Mouse (Mus musculus) urinary bladder, postnatal 36 days (tissue): Measurements from ENCODE around the gene Stag1.

Experiments
- DNase-seq, 2 experiments: peaks; one replicate each; pipeline ENCODE4 v3.0.0; 2022; ENCODE audit warnings: low spot score in 2 of 2, mixed read lengths in 1 of 2

The Stag1 gene

GRCm38 (mm10) chr9:100605522-100605921, 7.9 kb downstream of the Stag1 start:
- no peak for DNase-seq

- no peak for DNase-seq
These were observed 8.5 kb downstream of the Stag1 start for GRCm38 (mm10) chr9:100605985-100606554.

- DNase-seq = no peak
These were observed 16.0 kb downstream of the Stag1 start for GRCm38 (mm10) chr9:100613501-100614071.

GRCm38 (mm10) chr9:100616947-100617346, 19.3 kb downstream of the Stag1 start:
- DNase-seq = peak in 1 of 2 experiments; percentile 6

- no peak for DNase-seq
These were observed 28.7 kb downstream of the Stag1 start for GRCm38 (mm10) chr9:100626258-100626657.

- no peak for DNase-seq
These were observed 43.2 kb downstream of the Stag1 start for GRCm38 (mm10) chr9:100640754-100641153.

GRCm38 (mm10) chr9:100641391-100642085, 43.9 kb downstream of the Stag1 start:
- DNase-seq = no peak

- DNase-seq = peak; percentile 7 to 18
These were observed 44.7 kb downstream of the Stag1 start for GRCm38 (mm10) chr9:100642186-100642839.

GRCm38 (mm10) chr9:100642840-100643697, 45.5 kb downstream of the Stag1 start:
- peak; percentile 99 for DNase-seq

GRCm38 (mm10) chr9:100644071-100644771, 46.6 kb downstream of the Stag1 start:
- peak; percentile 49 to 61 for DNase-seq

GRCm38 (mm10) chr9:100645026-100645940, 47.7 kb downstream of the Stag1 start:
- DNase-seq = no peak

- no peak for DNase-seq
These were observed 48.7 kb downstream of the Stag1 start for GRCm38 (mm10) chr9:100646276-100646675.

GRCm38 (mm10) chr9:100647774-100648323, 50.3 kb downstream of the Stag1 start:
- no peak for DNase-seq

GRCm38 (mm10) chr9:100654104-100654503, 56.5 kb downstream of the Stag1 start:
- no peak for DNase-seq

- DNase-seq = no peak
These were observed 58.5 kb downstream of the Stag1 start for GRCm38 (mm10) chr9:100656058-100656457.

- DNase-seq = no peak
These were observed 63.0 kb downstream of the Stag1 start for GRCm38 (mm10) chr9:100660587-100660986.

- no peak for DNase-seq
These were observed 66.0 kb downstream of the Stag1 start for GRCm38 (mm10) chr9:100663473-100664134.

GRCm38 (mm10) chr9:100670151-100670550, 72.6 kb downstream of the Stag1 start:
- no peak for DNase-seq

GRCm38 (mm10) chr9:100679036-100679435, 81.4 kb downstream of the Stag1 start:
- no peak for DNase-seq
